15 mouse cellular contexts compared by ENCODE assay signal in the genomic region with DNA sequence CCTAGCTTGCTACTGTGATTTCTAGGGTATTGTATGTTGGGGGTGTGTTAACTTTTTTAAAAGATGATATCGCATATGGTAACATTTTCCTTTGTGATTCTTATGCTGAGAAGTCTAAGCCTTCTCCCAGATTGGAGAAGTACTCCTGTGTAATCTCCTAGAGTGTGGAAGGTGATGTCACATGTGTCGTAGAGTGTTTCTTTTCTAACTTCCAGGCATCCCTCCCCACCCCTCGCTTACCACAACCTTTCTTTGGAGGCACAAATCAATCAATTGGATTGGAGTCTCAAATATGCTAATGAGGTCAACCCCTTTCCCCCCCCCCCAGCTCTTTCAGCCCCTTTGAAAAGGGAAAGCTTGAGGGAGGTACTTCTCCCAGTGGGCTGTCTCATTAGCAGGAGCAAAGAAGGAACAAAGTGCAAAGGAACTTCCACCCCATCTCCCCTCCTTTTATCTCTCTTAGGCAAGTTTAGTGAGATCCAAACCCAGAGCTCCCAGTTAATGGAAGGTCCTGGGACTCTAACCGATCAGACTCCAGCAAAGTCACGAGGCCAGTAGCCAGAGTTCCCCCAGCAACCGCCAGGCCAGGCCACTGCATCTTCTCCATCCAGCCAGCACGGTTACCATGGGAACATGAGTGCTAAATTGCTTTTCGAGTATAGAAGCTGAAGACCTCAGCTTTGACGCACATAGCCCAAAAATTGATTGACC.
A peak's percentile ranks its signal among the peaks of the same experiment; 100 is the strongest.
DNase-seq lines count a peak whose midpoint lies in the region; ATAC-seq and TF ChIP-seq lines count a peak whose summit lies in the region.
"Had no signal": no experiment of that assay in that cellular context is flagged by ENCODE, and none has a peak within 500 bp of the region (broad histone marks: within the 10 kb centered on the region; RNA-seq: fewer than 3 reads in every experiment).

No protein-coding gene starts in this region.

- H3K4me3 ChIP-seq in limb, embryonic 10.5 days: no peak overlapping the region
- no peak overlapping the region for H3K4me3 ChIP-seq in neural tube, embryonic 11.5 days (ENCODE audit: low read depth, low read length)
- no peak overlapping the region for H3K4me3 ChIP-seq in left cerebral cortex, adult 2 months
- H3K4me3 ChIP-seq: stomach, embryonic 15.5 days had no signal

- no peak overlapping the region for H3K27ac ChIP-seq in limb, embryonic 10.5 days
- H3K27ac ChIP-seq in neural tube, embryonic 11.5 days (ENCODE audit: low read depth, low read length): no peak overlapping the region
- no peak overlapping the region for H3K27ac ChIP-seq in left cerebral cortex, adult 2 months
- H3K27ac ChIP-seq: stomach, embryonic 15.5 days had no signal

- 0 out of 2 replicates have a peak, but pooled peaks have one; percentile 45 for ATAC-seq in neural tube, embryonic 11.5 days (ENCODE audit: insufficient read depth, low FRiP score, low TSS enrichment)
- ATAC-seq: inflammation-experienced regulatory T-cells, adult 6 months; Patski had no signal

- no peaks in the 10 kb centered on the region for H3K36me3 ChIP-seq in limb, embryonic 10.5 days
- H3K36me3 ChIP-seq in neural tube, embryonic 11.5 days (ENCODE audit: control insufficient read depth, insufficient read depth, low read length): no peaks in the 10 kb centered on the region
- H3K36me3 ChIP-seq: stomach, embryonic 15.5 days had no signal

- no peaks in the 10 kb centered on the region for H3K9me3 ChIP-seq in limb, embryonic 10.5 days (replicated peaks)
- H3K9me3 ChIP-seq in neural tube, embryonic 11.5 days (ENCODE audit: control insufficient read depth, low read length): no peaks in the 10 kb centered on the region
- H3K9me3 ChIP-seq: stomach, embryonic 15.5 days had no signal

- 26% methylated on average over 9 of the region's 9 CpGs for WGBS in limb, embryonic 10.5 days
- WGBS in neural tube, embryonic 11.5 days: 32% methylated on average over 9 of the region's 9 CpGs

- no peak overlapping the region for H3K4me2 ChIP-seq in neural tube, embryonic 11.5 days (ENCODE audit: low read depth)
- H3K4me2 ChIP-seq: stomach, embryonic 15.5 days had no signal

- peak; percentile 45 for DNase-seq in R1 (ENCODE audit: low read depth, low spot score)
- peak; percentile 65 for DNase-seq in embryo, embryonic 11 days
- DNase-seq in limb, embryonic 10.5 days (ENCODE audit: low spot score): peak; percentile 31
- peak; percentile 50 for DNase-seq in neural tube, embryonic 11.5 days (ENCODE audit: low spot score)
- DNase-seq in right cerebral cortex, postnatal 4 days: no peak
- DNase-seq in heart, postnatal 14 days: no peak
- no peak for DNase-seq in left cerebral cortex, adult 2 months (ENCODE audit: extremely low spot score in 1 of 2, low spot score in 2 of 2)
- DNase-seq: adrenal gland, postnatal 36 days; cerebellum, adult 11 months; gastrocnemius, postnatal 14 days; kidney, postnatal 14 days; thymus, postnatal 36 days had no signal

- no peak for TF ChIP-seq CTCF in left cerebral cortex, adult 2 months (IDR thresholded peaks at IDR 0.05)

- H3K27me3 ChIP-seq in limb, embryonic 10.5 days (ENCODE audit: low read depth, poor library complexity, severe bottlenecking): peaks cover 97% of the 10 kb centered on the region
- H3K27me3 ChIP-seq in neural tube, embryonic 11.5 days (ENCODE audit: control insufficient read depth, insufficient read depth, low read length): peaks cover 3% of the 10 kb centered on the region; the same call in 1 of the 2 replicates

- intact Hi-C loops in heart, postnatal 14 days (cut with DNase I): loop anchor here (10.0 kb wide), 2 partner anchors 62 to 198 kb away; a partner anchor contains a TSS
- intact Hi-C loops in left cerebral cortex, adult 2 months (cut with DNase I): no loop called here

- no peak overlapping the region for H3K9ac ChIP-seq in neural tube, embryonic 11.5 days (ENCODE audit: low read length)
- H3K9ac ChIP-seq: stomach, embryonic 15.5 days had no signal

- peaks cover 18% of the 10 kb centered on the region for H3K4me1 ChIP-seq in limb, embryonic 10.5 days
- no peaks in the 10 kb centered on the region for H3K4me1 ChIP-seq in neural tube, embryonic 11.5 days (ENCODE audit: control insufficient read depth, insufficient read depth, low read length)
- H3K4me1 ChIP-seq: stomach, embryonic 15.5 days had no signal

Comparison
In these comparisons a context has a peak if more than half of its experiments do, and no peak if none do; other contexts are left out.
1. DNase-seq: peak in R1 (single experiment), embryo, embryonic 11 days (single experiment), limb, embryonic 10.5 days (single experiment) and neural tube, embryonic 11.5 days (single experiment); none in right cerebral cortex, postnatal 4 days (single experiment), heart, postnatal 14 days (0 of 2) and left cerebral cortex, adult 2 months (0 of 2).